Mouse (Mus musculus): ENCODE data around the gene Tor1aip2. TPM values are rescaled to one million over a fixed set of nuclear protein-coding genes. Genes with fewer than 3 reads are reported as not detected.

Gene Tor1aip2
- polyA plus RNA-seq, 1 experiment: 84.6 TPM

- Histone ChIP-seq H3K27ac (ENCODE audit: insufficient read depth, low read depth, low read length) (no peak overlapping the region), H3K4me3 (ENCODE audit: insufficient read depth, low read depth, low read length) (no peak overlapping the region), H3K36me3 (ENCODE audit: control insufficient read depth, insufficient read depth, low read length) (peaks cover 2% of the 10 kb centered on the region), H3K27me3 (replicated peaks; ENCODE audit: control insufficient read depth, insufficient read depth, low read length) (no peaks in the 10 kb centered on the region), H3K4me1 (ENCODE audit: control insufficient read depth, insufficient read depth, low read length) (peaks cover 5% of the 10 kb centered on the region; the same call in 1 of the 2 replicates)
- no peak for DNase-seq
- WGBS: 80% methylated on average over 2 of the region's 2 CpGs
- TF ChIP-seq POLR2A (IDR thresholded peaks at IDR 0.05; ENCODE audit: low read depth, low read length) (no peak), CTCF (conservative IDR thresholded peaks at IDR 0.05; ENCODE audit: insufficient read depth, insufficient read length, low read depth, low read length) (no peak)
Measured at GRCm38 (mm10) chr1:156058207-156058606, 23.0 kb downstream of the Tor1aip2 start.

- Histone ChIP-seq H3K4me1 (ENCODE audit: control insufficient read depth, insufficient read depth, low read length) (peaks cover 8% of the 10 kb centered on the region; the same call in 1 of the 2 replicates), H3K27me3 (replicated peaks; ENCODE audit: control insufficient read depth, insufficient read depth, low read length) (no peaks in the 10 kb centered on the region), H3K27ac (ENCODE audit: insufficient read depth, low read depth, low read length) (no peak overlapping the region), H3K36me3 (ENCODE audit: control insufficient read depth, insufficient read depth, low read length) (no peaks in the 10 kb centered on the region; the same call in 1 of the 2 replicates), H3K4me3 (ENCODE audit: insufficient read depth, low read depth, low read length) (no peak overlapping the region)
- no peak for DNase-seq
- TF ChIP-seq CTCF (conservative IDR thresholded peaks at IDR 0.05; ENCODE audit: insufficient read depth, insufficient read length, low read depth, low read length): no peak
- TF ChIP-seq POLR2A (IDR thresholded peaks at IDR 0.05; ENCODE audit: low read depth, low read length): no peak
- WGBS: 76% methylated on average over 4 of the region's 4 CpGs
Measured at GRCm38 (mm10) chr1:156062193-156062592, 27.0 kb downstream of the Tor1aip2 start.

- Histone ChIP-seq H3K27me3 (replicated peaks; ENCODE audit: control insufficient read depth, insufficient read depth, low read length) (no peaks in the 10 kb centered on the region), H3K4me3 (ENCODE audit: insufficient read depth, low read depth, low read length) (no peak overlapping the region), H3K4me1 (ENCODE audit: control insufficient read depth, insufficient read depth, low read length) (peaks cover 7% of the 10 kb centered on the region; the same call in 1 of the 2 replicates), H3K36me3 (ENCODE audit: control insufficient read depth, insufficient read depth, low read length) (no peaks in the 10 kb centered on the region; the same call in 1 of the 2 replicates), H3K27ac (ENCODE audit: insufficient read depth, low read depth, low read length) (no peak overlapping the region)
- no peak for TF ChIP-seq POLR2A (IDR thresholded peaks at IDR 0.05; ENCODE audit: low read depth, low read length)
- no peak for TF ChIP-seq CTCF (conservative IDR thresholded peaks at IDR 0.05; ENCODE audit: insufficient read depth, insufficient read length, low read depth, low read length)
- DNase-seq: no peak
- WGBS: 63% methylated on average over 3 of the region's 3 CpGs
Measured at GRCm38 (mm10) chr1:156066133-156066532, 30.9 kb downstream of the Tor1aip2 start.

GRCm38 (mm10) chr1:156070106-156070505 is 34.9 kb downstream of the Tor1aip2 start:
- DNase-seq: no peak
- no peaks in the 10 kb centered on the region for H3K27me3 ChIP-seq (replicated peaks; ENCODE audit: control insufficient read depth, insufficient read depth, low read length)
- WGBS: 79% methylated on average over 14 of the region's 14 CpGs
- H3K4me1 ChIP-seq (ENCODE audit: control insufficient read depth, insufficient read depth, low read length): peaks cover 11% of the 10 kb centered on the region; the same call in 1 of the 2 replicates
- no peak overlapping the region for H3K4me3 ChIP-seq (ENCODE audit: insufficient read depth, low read depth, low read length)
- H3K27ac ChIP-seq (ENCODE audit: insufficient read depth, low read depth, low read length): no peak overlapping the region
- TF ChIP-seq POLR2A (IDR thresholded peaks at IDR 0.05; ENCODE audit: low read depth, low read length) (no peak), CTCF (conservative IDR thresholded peaks at IDR 0.05; ENCODE audit: insufficient read depth, insufficient read length, low read depth, low read length) (no peak)
- no peaks in the 10 kb centered on the region; the same call in 1 of the 2 replicates for H3K36me3 ChIP-seq (ENCODE audit: control insufficient read depth, insufficient read depth, low read length)

- H3K4me3 ChIP-seq (ENCODE audit: insufficient read depth, low read depth, low read length): no peak overlapping the region
- H3K4me1 ChIP-seq (ENCODE audit: control insufficient read depth, insufficient read depth, low read length): 0 out of 2 replicates have a peak, but pooled peaks cover 3% of the 10 kb centered on the region
- WGBS: 71% methylated on average over 15 of the region's 15 CpGs
- no peak for DNase-seq
- no peaks in the 10 kb centered on the region for H3K36me3 ChIP-seq (ENCODE audit: control insufficient read depth, insufficient read depth, low read length)
- H3K27ac ChIP-seq (ENCODE audit: insufficient read depth, low read depth, low read length): no peak overlapping the region
- H3K27me3 ChIP-seq (replicated peaks; ENCODE audit: control insufficient read depth, insufficient read depth, low read length): no peaks in the 10 kb centered on the region
- TF ChIP-seq POLR2A (IDR thresholded peaks at IDR 0.05; ENCODE audit: low read depth, low read length): no peak
- no peak for TF ChIP-seq CTCF (conservative IDR thresholded peaks at IDR 0.05; ENCODE audit: insufficient read depth, insufficient read length, low read depth, low read length)
Measured at GRCm38 (mm10) chr1:156073169-156073821, 38.1 kb downstream of the Tor1aip2 start.

GRCm38 (mm10) chr1:156074575-156074974 is 39.4 kb downstream of the Tor1aip2 start:
- DNase-seq: peak; percentile 52
- Histone ChIP-seq H3K27ac (ENCODE audit: insufficient read depth, low read depth, low read length) (no peak overlapping the region), H3K4me3 (ENCODE audit: insufficient read depth, low read depth, low read length) (no peak overlapping the region), H3K36me3 (ENCODE audit: control insufficient read depth, insufficient read depth, low read length) (no peaks in the 10 kb centered on the region), H3K27me3 (replicated peaks; ENCODE audit: control insufficient read depth, insufficient read depth, low read length) (no peaks in the 10 kb centered on the region), H3K4me1 (ENCODE audit: control insufficient read depth, insufficient read depth, low read length) (0 out of 2 replicates have a peak, but pooled peaks cover 3% of the 10 kb centered on the region)
- TF ChIP-seq CTCF (conservative IDR thresholded peaks at IDR 0.05; ENCODE audit: insufficient read depth, insufficient read length, low read depth, low read length): no peak
- no peak for TF ChIP-seq POLR2A (IDR thresholded peaks at IDR 0.05; ENCODE audit: low read depth, low read length)
- WGBS: 41% methylated on average over 8 of the region's 8 CpGs

GRCm38 (mm10) chr1:156076474-156076873 is 41.3 kb downstream of the Tor1aip2 start:
- H3K4me3 ChIP-seq (ENCODE audit: insufficient read depth, low read depth, low read length): no peak overlapping the region
- DNase-seq: no peak
- TF ChIP-seq POLR2A (IDR thresholded peaks at IDR 0.05; ENCODE audit: low read depth, low read length) (no peak), CTCF (conservative IDR thresholded peaks at IDR 0.05; ENCODE audit: insufficient read depth, insufficient read length, low read depth, low read length) (no peak)
- H3K27me3 ChIP-seq (replicated peaks; ENCODE audit: control insufficient read depth, insufficient read depth, low read length): no peaks in the 10 kb centered on the region
- 0 out of 2 replicates have a peak, but pooled peaks cover 3% of the 10 kb centered on the region for H3K4me1 ChIP-seq (ENCODE audit: control insufficient read depth, insufficient read depth, low read length)
- 64% methylated on average over 4 of the region's 4 CpGs for WGBS
- H3K27ac ChIP-seq (ENCODE audit: insufficient read depth, low read depth, low read length): no peak overlapping the region
- no peaks in the 10 kb centered on the region for H3K36me3 ChIP-seq (ENCODE audit: control insufficient read depth, insufficient read depth, low read length)
